Mouse (Mus musculus) adrenal gland, adult (tissue): Measurements from ENCODE around the gene Kmt2e.
"Not testable (repeated sequence)": the region's sequence is repeated elsewhere in the genome, so short reads cannot be mapped to it uniquely, and the experiment has no call there.

Experiments
- DNase-seq, 2 experiments: peaks; one replicate each; pipeline ENCODE4 v3.0.0; 2022 to 2023; ENCODE audit warnings: low spot score in 1 of 2; ENCODE audit not compliant: inconsistent age in 2 of 2

The Kmt2e gene

GRCm38 (mm10) chr5:23553338-23553737, 119.1 kb downstream of the Kmt2e start:
- DNase-seq = not testable (repeated sequence)
